Mouse (Mus musculus) kidney, adult 2 months (tissue): ENCODE results near the gene Art4. TPM values are rescaled to one million over a fixed set of nuclear protein-coding genes. Genes with fewer than 3 reads are reported as not detected.
A peak's percentile ranks its signal among the peaks of the same experiment; 100 is the strongest.

Experiments used
- DNase-seq: peaks from one replicate; pipeline ENCODE4 v3.0.0; 2021
- H3K27ac ChIP-seq: fragments of 200-500 bp; 2 replicates; pipeline ENCODE4 v1.5.1; 2012; ENCODE audit warnings: low read depth, low read length, control low read depth, inconsistent platforms; ENCODE audit not compliant: insufficient read depth
- H3K27me3 ChIP-seq: fragments of 200-500 bp; replicated peaks from 2 replicates; pipeline ENCODE4 v1.6.1; 2012; ENCODE audit warnings: mild to moderate bottlenecking, moderate library complexity, low read length, inconsistent platforms; ENCODE audit not compliant: control insufficient read depth, insufficient read depth
- H3K36me3 ChIP-seq: fragments of 200-500 bp; 2 replicates; pipeline ENCODE4 v1.6.1; 2012; ENCODE audit warnings: mild to moderate bottlenecking, moderate library complexity, low read length, inconsistent platforms; ENCODE audit not compliant: control insufficient read depth, insufficient read depth
- H3K4me1 ChIP-seq: fragments of 200-500 bp; 2 replicates; pipeline ENCODE4 v1.6.1; 2011; ENCODE audit warnings: low read length; ENCODE audit not compliant: control insufficient read depth, insufficient read depth
- H3K4me3 ChIP-seq: fragments of 200-500 bp; 2 replicates; pipeline ENCODE4 v1.5.1; 2011; ENCODE audit warnings: mild to moderate bottlenecking, low read depth, low read length, control low read depth; ENCODE audit not compliant: insufficient read depth
- CTCF ChIP-seq: fragments of 200-500 bp; conservative IDR thresholded peaks from 2 replicates; pipeline ENCODE4 v1.5.1; 2011; ENCODE audit warnings: low read depth, mild to moderate bottlenecking, control low read depth, low read length, moderate library complexity, mixed read lengths; ENCODE audit not compliant: insufficient read depth, insufficient read length
- POLR2A ChIP-seq: fragments of 200-500 bp; IDR thresholded peaks from one replicate; pipeline ENCODE4 v1.6.1; 2011; ENCODE audit warnings: low read depth, low read length, control low read depth
- WGBS: fragments of 180-500 bp; shearing (Covaris S2); methylation state at CpG from one replicate; pipeline ENCODE4 v1.1.7; 2018; 5-methylcytosine and 5-hydroxymethylcytosine counted together
- polyA plus RNA-seq: library from polyadenylated mRNA; depleted of rRNA; stranded (reverse); fragments of >200 nt; gene quantifications from 2 replicates; pipeline ENCODE4 v1.2.3, GENCODE M21; 2012

The Art4 gene
- polyA plus RNA-seq, 1 experiment = 4.9 TPM

GRCm38 (mm10) chr6:136813117-136813516, 44.4 kb downstream of the Art4 start:
- 21% methylated on average over 4 of the region's 4 CpGs for WGBS
- H3K4me1 ChIP-seq = peaks cover 20% of the 10 kb centered on the region; the same call in 1 of the 2 replicates
- peak; percentile 31; the same call in 1 of the 2 replicates for TF ChIP-seq CTCF
- no peak for TF ChIP-seq POLR2A
- H3K27me3 ChIP-seq = no peaks in the 10 kb centered on the region
- DNase-seq = no peak
- H3K4me3 ChIP-seq = no peak overlapping the region
- peaks cover 6% of the 10 kb centered on the region for H3K36me3 ChIP-seq
- no peak overlapping the region for H3K27ac ChIP-seq

GRCm38 (mm10) chr6:136811196-136811595, 46.3 kb downstream of the Art4 start:
- Histone ChIP-seq H3K27ac (peak overlapping the region; percentile 40), H3K36me3 (peaks cover 4% of the 10 kb centered on the region; the same call in 1 of the 2 replicates), H3K4me3 (no peak overlapping the region), H3K4me1 (peaks cover 20% of the 10 kb centered on the region; the same call in 1 of the 2 replicates), H3K27me3 (no peaks in the 10 kb centered on the region)
- no peak for TF ChIP-seq CTCF
- no peak for TF ChIP-seq POLR2A
- 63% methylated on average over 10 of the region's 10 CpGs for WGBS
- peak; percentile 88 for DNase-seq

- H3K27ac ChIP-seq = no peak overlapping the region
- H3K4me3 ChIP-seq = peak overlapping the region; percentile 31
- WGBS = 60% methylated on average over 13 of the region's 13 CpGs
- peaks cover 20% of the 10 kb centered on the region; the same call in 1 of the 2 replicates for H3K4me1 ChIP-seq
- no peaks in the 10 kb centered on the region for H3K27me3 ChIP-seq
- peaks cover 2% of the 10 kb centered on the region; the same call in 1 of the 2 replicates for H3K36me3 ChIP-seq
- no peak for DNase-seq
- no peak for TF ChIP-seq CTCF
- TF ChIP-seq POLR2A = no peak
Observed at GRCm38 (mm10) chr6:136809673-136810072, 47.9 kb downstream of the Art4 start.

GRCm38 (mm10) chr6:136809077-136809476, 48.5 kb downstream of the Art4 start:
- peaks cover 20% of the 10 kb centered on the region; the same call in 1 of the 2 replicates for H3K4me1 ChIP-seq
- 0 out of 2 replicates have a peak, but pooled peaks cover 2% of the 10 kb centered on the region for H3K36me3 ChIP-seq
- H3K27me3 ChIP-seq = no peaks in the 10 kb centered on the region
- peak overlapping the region; percentile 87 for H3K27ac ChIP-seq
- peak overlapping the region; percentile 97 for H3K4me3 ChIP-seq
- peak; percentile 66 for DNase-seq
- 21% methylated on average over 14 of the region's 14 CpGs for WGBS
- no peak for TF ChIP-seq CTCF
- no peak for TF ChIP-seq POLR2A

- Histone ChIP-seq H3K4me1 (peaks cover 20% of the 10 kb centered on the region; the same call in 1 of the 2 replicates), H3K36me3 (no peaks in the 10 kb centered on the region), H3K27ac (peak overlapping the region; percentile 87), H3K4me3 (peak overlapping the region; percentile 97), H3K27me3 (no peaks in the 10 kb centered on the region)
- WGBS = under 1% methylated on average over 28 of the region's 28 CpGs
- DNase-seq = peak; percentile 56
- TF ChIP-seq CTCF (no peak), POLR2A (no peak)
Observed at GRCm38 (mm10) chr6:136808631-136809046, 48.9 kb downstream of the Art4 start.

GRCm38 (mm10) chr6:136808014-136808417, 49.5 kb downstream of the Art4 start, which contains the start of gene H2afj:
H2afj (plus strand) TSS chr6:136808244.
- Histone ChIP-seq H3K4me1 (peaks cover 25% of the 10 kb centered on the region; the same call in 1 of the 2 replicates), H3K4me3 (peak within 1 kb of the TSS; percentile 97), H3K27ac (peak within 1 kb of the TSS; percentile 91), H3K36me3 (no peaks in the 10 kb centered on the region), H3K27me3 (no peaks in the 10 kb centered on the region)
- DNase-seq = peak; percentile 99
- no peak for TF ChIP-seq CTCF
- TF ChIP-seq POLR2A = peak; percentile 47
- WGBS = under 1% methylated on average over 34 of the region's 34 CpGs

- peaks cover 26% of the 10 kb centered on the region; the same call in 1 of the 2 replicates for H3K4me1 ChIP-seq
- peak overlapping the region; percentile 49 for H3K4me3 ChIP-seq
- peak overlapping the region; percentile 91 for H3K27ac ChIP-seq
- TF ChIP-seq CTCF (no peak), POLR2A (no peak)
- WGBS = 55% methylated on average over 18 of the region's 18 CpGs
- DNase-seq = no peak
- H3K27me3 ChIP-seq = no peaks in the 10 kb centered on the region
- no peaks in the 10 kb centered on the region for H3K36me3 ChIP-seq
Observed at GRCm38 (mm10) chr6:136807395-136808013, 50.0 kb downstream of the Art4 start.
